Mouse (Mus musculus) limb, embryonic 12.5 days (tissue): ENCODE results near the gene Ablim1. TPM values are rescaled to one million over a fixed set of nuclear protein-coding genes. Genes with fewer than 3 reads are reported as not detected.

ENCODE experiments used
- ATAC-seq: fragments of 200-750 bp; cut with Nextera tagmentation; 2 replicates; pipeline ENCODE4 v1.8.0; 2017; ENCODE audit warnings: low read depth, moderate TSS enrichment; ENCODE audit not compliant: insufficient number of reproducible peaks, insufficient read depth, low FRiP score, low TSS enrichment
- H3K27ac ChIP-seq: fragments of 300-500 bp; sonication (generic); 2 replicates; pipeline ENCODE4 v1.5.1; 2016; ENCODE audit warnings: mild to moderate bottlenecking, moderate library complexity
- H3K27me3 ChIP-seq: fragments of 300-500 bp; sonication (generic); 2 replicates; pipeline ENCODE4 v1.6.1; 2016; ENCODE audit warnings: mild to moderate bottlenecking, moderate library complexity
- H3K36me3 ChIP-seq: fragments of 300-500 bp; sonication (generic); 2 replicates; pipeline ENCODE4 v1.6.1; 2016; ENCODE audit warnings: mild to moderate bottlenecking, moderate library complexity
- H3K4me1 ChIP-seq: fragments of 300-500 bp; sonication (generic); replicated peaks from 2 replicates; pipeline ENCODE4 v1.6.1; 2016
- H3K4me2 ChIP-seq: fragments of 300-500 bp; sonication (generic); 2 replicates; pipeline ENCODE4 v1.6.1; 2016; ENCODE audit warnings: mild to moderate bottlenecking, moderate library complexity
- H3K4me3 ChIP-seq: fragments of 300-500 bp; sonication (generic); replicated peaks from 2 replicates; pipeline ENCODE4 v1.5.1; 2016; ENCODE audit warnings: mild to moderate bottlenecking
- H3K9ac ChIP-seq: fragments of 300-500 bp; sonication (generic); replicated peaks from 2 replicates; pipeline ENCODE4 v1.6.1; 2016; ENCODE audit warnings: mild to moderate bottlenecking, moderate library complexity
- H3K9me3 ChIP-seq: fragments of 300-500 bp; sonication (generic); 2 replicates; pipeline ENCODE4 v1.6.1; 2016; ENCODE audit warnings: mild to moderate bottlenecking, moderate library complexity
- WGBS: fragments of 180-500 bp; shearing (Covaris S2); methylation state at CpG from one replicate; pipeline ENCODE4 v1.1.7; 2016; 5-methylcytosine and 5-hydroxymethylcytosine counted together
- polyA plus RNA-seq: library from polyadenylated mRNA; unstranded; fragments of >200 nt; fragmentation: Nextera tagmentation; extraction: Ambion mirVana; gene quantifications from 2 replicates; pipeline ENCODE4 v1.2.1, GENCODE M21; 2016

Gene Ablim1
- polyA plus RNA-seq, 1 experiment from 2014 or later, result 22.1 TPM

- no peak overlapping the region for H3K27ac ChIP-seq
- no peak overlapping the region for H3K4me2 ChIP-seq
- H3K36me3 ChIP-seq, result no peaks in the 10 kb centered on the region
- no peak overlapping the region for H3K9ac ChIP-seq
- H3K4me1 ChIP-seq, result peaks cover 19% of the 10 kb centered on the region
- H3K4me3 ChIP-seq, result no peak overlapping the region
- H3K9me3 ChIP-seq, result no peaks in the 10 kb centered on the region
- WGBS, result 89% methylated on average over 5 of the region's 5 CpGs
- ATAC-seq, result no peak
- peaks cover 7% of the 10 kb centered on the region; the same call in 1 of the 2 replicates for H3K27me3 ChIP-seq
Observed at GRCm38 (mm10) chr19:57170880-57171279, 143.8 kb downstream of the Ablim1 start.

GRCm38 (mm10) chr19:57169485-57169884 is 145.2 kb downstream of the Ablim1 start:
- Histone ChIP-seq H3K9ac (no peak overlapping the region), H3K4me1 (peaks cover 11% of the 10 kb centered on the region), H3K9me3 (no peaks in the 10 kb centered on the region), H3K36me3 (no peaks in the 10 kb centered on the region), H3K4me3 (no peak overlapping the region), H3K27ac (no peak overlapping the region), H3K27me3 (peaks cover 7% of the 10 kb centered on the region; the same call in 1 of the 2 replicates), H3K4me2 (no peak overlapping the region)
- ATAC-seq, result no peak
- 86% methylated on average over 2 of the region's 2 CpGs for WGBS

- Histone ChIP-seq H3K4me2 (no peak overlapping the region), H3K9me3 (no peaks in the 10 kb centered on the region), H3K9ac (no peak overlapping the region), H3K4me1 (peaks cover 11% of the 10 kb centered on the region), H3K27me3 (peaks cover 4% of the 10 kb centered on the region; the same call in 1 of the 2 replicates), H3K4me3 (no peak overlapping the region), H3K36me3 (no peaks in the 10 kb centered on the region), H3K27ac (no peak overlapping the region)
- ATAC-seq, result no peak
- WGBS, result 86% methylated on average over 5 of the region's 5 CpGs
Observed at GRCm38 (mm10) chr19:57167721-57168120, 147.0 kb downstream of the Ablim1 start.

GRCm38 (mm10) chr19:57164882-57165281 is 149.8 kb downstream of the Ablim1 start:
- Histone ChIP-seq H3K4me3 (no peak overlapping the region), H3K27me3 (no peaks in the 10 kb centered on the region), H3K27ac (no peak overlapping the region), H3K4me1 (peaks cover 19% of the 10 kb centered on the region), H3K4me2 (no peak overlapping the region), H3K9me3 (no peaks in the 10 kb centered on the region), H3K9ac (no peak overlapping the region), H3K36me3 (no peaks in the 10 kb centered on the region)
- no peak for ATAC-seq
- 80% methylated on average over 2 of the region's 2 CpGs for WGBS

GRCm38 (mm10) chr19:57163315-57163714 is 151.4 kb downstream of the Ablim1 start:
- Histone ChIP-seq H3K9ac (no peak overlapping the region), H3K27ac (no peak overlapping the region), H3K4me1 (peaks cover 19% of the 10 kb centered on the region), H3K36me3 (no peaks in the 10 kb centered on the region), H3K9me3 (no peaks in the 10 kb centered on the region), H3K27me3 (no peaks in the 10 kb centered on the region), H3K4me2 (no peak overlapping the region), H3K4me3 (no peak overlapping the region)
- ATAC-seq, result no peak
- WGBS, result 90% methylated on average over 13 of the region's 13 CpGs

- peaks cover 19% of the 10 kb centered on the region for H3K4me1 ChIP-seq
- no peak overlapping the region for H3K27ac ChIP-seq
- ATAC-seq, result no peak
- no peaks in the 10 kb centered on the region for H3K36me3 ChIP-seq
- H3K4me2 ChIP-seq, result no peak overlapping the region
- no peaks in the 10 kb centered on the region for H3K9me3 ChIP-seq
- no peaks in the 10 kb centered on the region for H3K27me3 ChIP-seq
- 76% methylated on average over 11 of the region's 11 CpGs for WGBS
- no peak overlapping the region for H3K4me3 ChIP-seq
- H3K9ac ChIP-seq, result no peak overlapping the region
Observed at GRCm38 (mm10) chr19:57161978-57162727, 152.6 kb downstream of the Ablim1 start.

GRCm38 (mm10) chr19:57161010-57161660 is 153.6 kb downstream of the Ablim1 start:
- 68% methylated on average over 7 of the region's 7 CpGs for WGBS
- H3K27me3 ChIP-seq, result no peaks in the 10 kb centered on the region
- no peak overlapping the region for H3K9ac ChIP-seq
- no peak overlapping the region for H3K27ac ChIP-seq
- no peaks in the 10 kb centered on the region for H3K9me3 ChIP-seq
- no peak overlapping the region for H3K4me3 ChIP-seq
- peaks cover 13% of the 10 kb centered on the region for H3K4me1 ChIP-seq
- ATAC-seq, result no peak
- no peaks in the 10 kb centered on the region for H3K36me3 ChIP-seq
- no peak overlapping the region for H3K4me2 ChIP-seq

GRCm38 (mm10) chr19:57157731-57158343 is 156.9 kb downstream of the Ablim1 start:
- peaks cover 20% of the 10 kb centered on the region for H3K4me1 ChIP-seq

GRCm38 (mm10) chr19:57155121-57155884 is 159.4 kb downstream of the Ablim1 start:
- Histone ChIP-seq H3K36me3 (no peaks in the 10 kb centered on the region), H3K9me3 (no peaks in the 10 kb centered on the region), H3K4me1 (peaks cover 11% of the 10 kb centered on the region), H3K27me3 (no peaks in the 10 kb centered on the region), H3K9ac (no peak overlapping the region), H3K27ac (no peak overlapping the region), H3K4me3 (no peak overlapping the region), H3K4me2 (no peak overlapping the region)
- ATAC-seq, result no peak
- 78% methylated on average over 14 of the region's 14 CpGs for WGBS

More at GRCm38 (mm10) chr19:57157731-57158343, 156.9 kb downstream of the Ablim1 start:
- Histone ChIP-seq H3K4me2 (no peak overlapping the region), H3K9me3 (no peaks in the 10 kb centered on the region), H3K27me3 (no peaks in the 10 kb centered on the region), H3K4me3 (no peak overlapping the region), H3K36me3 (no peaks in the 10 kb centered on the region), H3K9ac (no peak overlapping the region), H3K27ac (no peak overlapping the region)
- no peak for ATAC-seq
- 77% methylated on average over 20 of the region's 20 CpGs for WGBS

GRCm38 (mm10) chr19:57152357-57152756 is 162.4 kb downstream of the Ablim1 start:
- WGBS, result 52% methylated on average over 9 of the region's 9 CpGs
- Histone ChIP-seq H3K9me3 (no peaks in the 10 kb centered on the region), H3K27ac (peak overlapping the region; percentile 41; the same call in 1 of the 2 replicates), H3K4me3 (no peak overlapping the region), H3K36me3 (no peaks in the 10 kb centered on the region), H3K4me2 (no peak overlapping the region; the same call in 1 of the 2 replicates), H3K9ac (no peak overlapping the region), H3K27me3 (no peaks in the 10 kb centered on the region), H3K4me1 (peaks cover 16% of the 10 kb centered on the region)
- no peak for ATAC-seq

- H3K4me3 ChIP-seq, result no peak overlapping the region
- H3K4me2 ChIP-seq, result no peak overlapping the region
- H3K4me1 ChIP-seq, result peaks cover 24% of the 10 kb centered on the region
Observed at GRCm38 (mm10) chr19:57151504-57151903, 163.2 kb downstream of the Ablim1 start.

More at GRCm38 (mm10) chr19:57151504-57151903, 163.2 kb downstream of the Ablim1 start:
- Histone ChIP-seq H3K36me3 (no peaks in the 10 kb centered on the region), H3K27me3 (no peaks in the 10 kb centered on the region), H3K9ac (no peak overlapping the region), H3K9me3 (no peaks in the 10 kb centered on the region), H3K27ac (no peak overlapping the region)
- 88% methylated on average over 9 of the region's 9 CpGs for WGBS
- no peak for ATAC-seq
